Mouse (Mus musculus) embryo, embryonic 10.5 days (tissue): ENCODE data around the gene Nupl1.

Source experiments
- DNase-seq: peaks from one replicate; pipeline ENCODE4 v3.0.0-alpha.2; 2015; ENCODE audit warnings: low spot score

Nupl1 gene

GRCm38 (mm10) chr14:60152373-60152772 is 98.9 kb downstream of the Nupl1 start:
- no peak for DNase-seq

- DNase-seq, result no peak
These were observed 102.3 kb downstream of the Nupl1 start for GRCm38 (mm10) chr14:60148893-60149292.

GRCm38 (mm10) chr14:60143234-60143633 is 108.0 kb downstream of the Nupl1 start:
- DNase-seq, result no peak

- DNase-seq, result no peak
These were observed 112.9 kb downstream of the Nupl1 start for GRCm38 (mm10) chr14:60138339-60138738.

GRCm38 (mm10) chr14:60137812-60138211 is 113.4 kb downstream of the Nupl1 start:
- DNase-seq, result no peak

GRCm38 (mm10) chr14:60135801-60136200 is 115.4 kb downstream of the Nupl1 start:
- no peak for DNase-seq

GRCm38 (mm10) chr14:60134720-60135119 is 116.5 kb downstream of the Nupl1 start:
- no peak for DNase-seq
